Mouse (Mus musculus) ES-E14 (cell line): ENCODE measurements at regions not wholly inside any gene's neighbourhood (a gene's known extent, or its start where the extent isn't known, plus 50 kb on each side); places are given as distances from the start of the nearest gene placed in this dataset.

Experiments used
- CHD2 ChIP-seq: IDR thresholded peaks from 2 replicates; pipeline ENCODE4 v1.6.1; 2014; ENCODE audit warnings: mild to moderate bottlenecking, low read depth, low read length, inconsistent platforms
- ZC3H11A ChIP-seq: IDR thresholded peaks from 2 replicates; pipeline ENCODE4 v1.6.1; 2012; ENCODE audit warnings: low read depth, mild to moderate bottlenecking, inconsistent platforms, low read length, borderline replicate concordance

DNA sequence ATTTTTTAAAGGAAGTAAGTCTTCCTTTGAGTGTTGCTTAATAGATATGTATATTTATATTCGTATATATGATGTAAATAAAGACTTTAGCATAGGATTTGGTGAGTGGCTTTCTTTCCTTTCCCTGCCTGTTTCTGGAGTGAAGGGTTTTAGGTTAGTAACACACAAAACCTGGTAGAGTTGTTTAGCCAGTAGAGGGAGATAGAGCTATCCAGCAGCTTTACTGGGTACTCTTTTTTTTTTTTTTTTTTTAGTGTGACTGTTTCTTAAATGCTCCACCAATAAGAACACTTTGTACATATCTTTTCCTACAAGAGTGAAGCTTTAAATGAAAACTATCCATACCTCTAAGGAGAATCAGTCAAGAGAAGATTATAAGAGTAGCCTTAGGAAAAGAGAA lies 333.3 kb downstream of the Fbxo8 start:
- TF ChIP-seq CHD2 (no peak), ZC3H11A (no peak)
